Mouse (Mus musculus) spleen, adult 2 months (tissue): ENCODE measurements around the gene Zbtb42. TPM values are rescaled to one million over a fixed set of nuclear protein-coding genes. Genes with fewer than 3 reads are reported as not detected.
A peak's percentile ranks its signal among the peaks of the same experiment; 100 is the strongest.

ENCODE experiments used
- DNase-seq, 2 experiments: peaks; one replicate each; pipeline versions ENCODE4 v3.0.0 to v3.0.0-alpha.2; 2012 to 2021; ENCODE audit warnings: low spot score in 2 of 2, low read depth in 1 of 2
- H3K27ac ChIP-seq: fragments of 200-500 bp; 2 replicates; pipeline ENCODE4 v1.5.1; 2012; ENCODE audit warnings: low read length, inconsistent platforms; ENCODE audit not compliant: insufficient read depth
- H3K27me3 ChIP-seq: fragments of 200-500 bp; 2 replicates; pipeline ENCODE4 v1.6.1; 2012; ENCODE audit warnings: mild to moderate bottlenecking, moderate library complexity, low read length, inconsistent platforms; ENCODE audit not compliant: control insufficient read depth, insufficient read depth
- H3K36me3 ChIP-seq: fragments of 200-500 bp; 2 replicates; pipeline ENCODE4 v1.6.1; 2012; ENCODE audit warnings: mild to moderate bottlenecking, low read length, inconsistent platforms; ENCODE audit not compliant: control insufficient read depth, insufficient read depth
- H3K4me1 ChIP-seq: fragments of 200-500 bp; 2 replicates; pipeline ENCODE4 v1.6.1; 2011; ENCODE audit warnings: inconsistent platforms; ENCODE audit not compliant: control insufficient read depth, insufficient read depth, insufficient read length
- H3K4me3 ChIP-seq: fragments of 200-500 bp; 2 replicates; pipeline ENCODE4 v1.5.1; 2011; ENCODE audit warnings: mild to moderate bottlenecking, inconsistent platforms; ENCODE audit not compliant: insufficient read depth, insufficient read length; ENCODE audit errors: extremely low read depth
- CTCF ChIP-seq: fragments of 200-500 bp; IDR thresholded peaks from 2 replicates; pipeline ENCODE4 v1.5.1; 2011; ENCODE audit warnings: mild to moderate bottlenecking, inconsistent platforms; ENCODE audit not compliant: insufficient read depth, insufficient read length, insufficient replicate concordance; ENCODE audit errors: extremely low read depth
- POLR2A ChIP-seq: fragments of 200-500 bp; IDR thresholded peaks from 2 replicates; pipeline ENCODE4 v1.6.1; 2011; ENCODE audit warnings: low read depth, low read length, inconsistent platforms
- WGBS: fragments of 180-500 bp; shearing (Covaris S2); methylation state at CpG from one replicate; pipeline ENCODE4 v1.1.7; 2018; 5-methylcytosine and 5-hydroxymethylcytosine counted together
- polyA plus RNA-seq: library from polyadenylated mRNA; depleted of rRNA; stranded (reverse); fragments of >200 nt; gene quantifications from 2 replicates; pipeline ENCODE4 v1.2.3, GENCODE M21; 2012; rRNA removed

Gene Zbtb42
- 7.6 and 11.5 TPM in 2 replicates for polyA plus RNA-seq

DNA sequence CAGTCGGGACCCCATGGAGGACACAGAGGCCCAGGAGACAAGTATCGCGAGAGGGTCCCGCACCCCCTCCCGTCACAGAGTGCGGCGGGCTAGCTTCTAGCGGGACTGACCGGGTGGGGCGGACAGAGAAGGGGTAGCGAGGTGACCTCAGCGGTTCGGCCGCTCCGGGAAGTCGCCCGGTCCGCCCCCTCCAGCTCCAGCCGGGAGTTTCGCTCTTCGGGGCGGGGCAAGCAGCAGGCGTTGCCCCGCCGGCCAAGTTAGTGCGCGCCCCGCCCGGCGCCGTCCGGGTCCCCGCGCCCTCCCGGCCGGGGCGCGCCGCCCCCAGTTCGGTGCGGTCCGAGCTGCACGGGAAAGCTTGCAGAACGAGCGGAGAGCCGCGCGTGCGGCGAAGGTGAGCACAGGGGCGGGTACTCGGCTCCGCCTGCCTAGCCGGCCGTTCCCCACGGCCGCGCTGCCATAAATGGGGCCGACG is at the start of gene Zbtb42:
Gene Zbtb42, plus strand, starts transcription at position 274 of the 472 bp plus-strand sequence.
- peak in 1 of 2 experiments; percentile 29 for DNase-seq
- H3K36me3 ChIP-seq: no peaks in the 10 kb centered on the region
- peaks cover 6% of the 10 kb centered on the region for H3K27me3 ChIP-seq
- peak within 1 kb of the TSS; percentile 75 for H3K4me3 ChIP-seq
- WGBS: 1% methylated on average over 60 of the region's 60 CpGs
- peaks cover 10% of the 10 kb centered on the region for H3K4me1 ChIP-seq
- no peak for TF ChIP-seq POLR2A
- TF ChIP-seq CTCF: no peak
- H3K27ac ChIP-seq: no peak within 1 kb of the TSS

DNA sequence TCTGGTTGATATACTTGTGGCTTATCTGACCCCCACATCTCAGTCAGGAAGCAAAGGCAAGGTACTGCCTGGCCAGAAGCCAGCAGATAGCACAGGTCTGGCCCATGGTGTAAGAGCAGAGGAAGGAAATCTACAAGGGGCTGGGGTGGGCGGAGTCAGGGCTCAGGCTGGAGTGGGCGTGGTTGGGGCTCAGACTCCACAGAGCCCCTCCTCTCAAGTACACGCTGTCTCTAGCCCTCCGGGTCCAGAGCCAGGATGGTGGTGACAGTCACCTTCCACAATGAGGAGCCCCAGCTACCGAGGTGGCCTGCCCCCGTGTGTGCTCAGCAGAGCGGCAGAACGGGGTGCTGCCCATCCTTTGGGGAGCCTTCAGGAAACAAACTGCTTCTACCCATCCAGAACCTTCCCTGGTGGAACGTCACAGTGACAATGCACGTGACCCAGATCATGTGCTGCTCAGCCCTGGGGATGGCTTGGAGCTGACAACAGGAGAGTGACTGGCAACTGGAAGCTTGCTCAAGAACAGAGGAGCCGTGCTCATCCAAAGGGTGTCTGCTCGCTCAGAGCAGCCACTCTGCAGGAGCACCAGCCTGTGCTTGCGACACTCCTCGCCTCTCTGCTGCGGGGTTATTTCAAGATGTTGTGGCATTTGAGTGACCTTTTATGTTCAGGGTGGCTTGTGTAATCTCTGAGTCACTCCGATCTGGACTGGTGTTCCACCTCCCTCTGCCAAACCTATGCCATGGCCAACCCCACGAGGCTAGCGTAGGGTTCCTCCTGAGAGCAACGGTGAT is 49.5 kb upstream of the Zbtb42 start:
- TF ChIP-seq POLR2A (no peak), CTCF (no peak)
- peak in 1 of 2 experiments; percentile 72 for DNase-seq
- Histone ChIP-seq H3K27me3 (no peaks in the 10 kb centered on the region), H3K36me3 (no peaks in the 10 kb centered on the region), H3K4me3 (peak overlapping the region; percentile 34; the same call in 1 of the 2 replicates), H3K4me1 (peaks cover 31% of the 10 kb centered on the region), H3K27ac (peak overlapping the region; percentile 21; the same call in 1 of the 2 replicates)
- 18% methylated on average over 19 of the region's 19 CpGs for WGBS

DNA sequence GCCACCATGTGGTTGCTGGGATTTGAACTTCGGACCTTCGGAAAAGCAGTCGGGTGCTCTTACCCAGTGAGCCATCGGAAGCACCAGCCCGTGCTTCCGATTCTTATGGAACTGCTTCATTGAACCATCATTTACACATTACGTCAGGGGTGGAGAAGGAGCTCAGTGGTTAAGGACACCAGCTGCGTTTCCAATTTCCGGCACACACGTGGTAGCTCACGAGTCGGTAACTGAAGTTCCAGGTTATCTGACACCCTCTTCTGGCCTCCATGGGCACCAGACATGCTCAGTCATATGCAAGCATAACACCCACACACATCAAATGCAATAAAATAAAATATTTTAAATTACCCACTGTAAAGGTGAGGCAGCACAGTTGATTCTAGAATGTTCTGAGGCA is 48.6 kb upstream of the Zbtb42 start:
- no peak overlapping the region for H3K4me3 ChIP-seq
- H3K4me1 ChIP-seq: peaks cover 31% of the 10 kb centered on the region
- WGBS: 93% methylated on average over 12 of the region's 12 CpGs
- H3K36me3 ChIP-seq: no peaks in the 10 kb centered on the region
- DNase-seq: no peak
- no peak for TF ChIP-seq POLR2A
- TF ChIP-seq CTCF: no peak
- H3K27me3 ChIP-seq: no peaks in the 10 kb centered on the region
- H3K27ac ChIP-seq: no peak overlapping the region

DNA sequence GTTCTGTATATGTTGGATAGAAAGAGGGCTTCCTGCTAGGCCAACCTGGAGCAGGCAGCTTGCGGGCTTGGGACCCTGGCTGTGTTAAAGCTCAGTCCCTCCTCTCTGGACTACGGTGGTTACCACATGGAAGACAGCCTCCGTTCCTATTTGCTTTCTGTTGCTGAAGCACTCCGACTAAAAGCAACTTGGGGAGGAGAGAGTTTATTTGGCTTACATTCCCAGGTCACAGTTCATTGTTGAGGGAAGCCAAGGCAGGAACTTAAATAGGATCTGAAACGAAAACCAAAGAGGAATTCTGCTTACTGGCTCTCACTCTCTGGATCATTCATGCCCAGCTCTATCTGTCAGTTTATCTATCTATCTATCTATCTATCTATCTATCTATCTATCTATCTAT is 47.8 kb upstream of the Zbtb42 start:
- WGBS: 84% methylated on average over 5 of the region's 5 CpGs

DNA sequence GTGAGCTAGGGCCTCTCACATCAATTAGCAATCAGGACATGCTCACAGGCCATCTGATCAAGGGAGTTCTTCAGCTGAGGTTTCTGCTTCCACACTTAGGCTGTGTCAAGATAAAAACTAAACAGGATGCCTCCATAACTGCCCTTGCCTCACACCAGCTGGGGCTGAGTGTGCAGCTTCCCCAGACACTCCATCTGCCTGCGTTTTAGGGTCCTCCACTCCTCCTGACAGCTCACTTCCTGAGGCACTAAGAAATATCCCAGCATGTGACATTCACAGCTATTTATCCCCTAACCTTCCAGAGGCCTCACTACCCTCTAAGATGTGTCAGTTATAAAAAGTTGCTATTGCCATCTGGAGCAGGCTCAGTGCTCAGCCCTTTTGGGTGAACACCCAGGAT is 47.2 kb upstream of the Zbtb42 start:
- Histone ChIP-seq H3K4me1 (peaks cover 31% of the 10 kb centered on the region), H3K27ac (no peak overlapping the region), H3K4me3 (no peak overlapping the region), H3K27me3 (no peaks in the 10 kb centered on the region), H3K36me3 (no peaks in the 10 kb centered on the region)
- DNase-seq: no peak
- TF ChIP-seq POLR2A: no peak
- TF ChIP-seq CTCF: no peak
- WGBS: 45% methylated on average over 1 of the region's 1 CpGs

More for the DNA sequence above, 47.8 kb upstream of the Zbtb42 start:
- H3K27ac ChIP-seq: no peak overlapping the region
- no peak for TF ChIP-seq CTCF
- TF ChIP-seq POLR2A: no peak
- DNase-seq: no peak
- no peaks in the 10 kb centered on the region for H3K36me3 ChIP-seq
- peaks cover 31% of the 10 kb centered on the region for H3K4me1 ChIP-seq
- H3K27me3 ChIP-seq: no peaks in the 10 kb centered on the region
- H3K4me3 ChIP-seq: no peak overlapping the region

DNA sequence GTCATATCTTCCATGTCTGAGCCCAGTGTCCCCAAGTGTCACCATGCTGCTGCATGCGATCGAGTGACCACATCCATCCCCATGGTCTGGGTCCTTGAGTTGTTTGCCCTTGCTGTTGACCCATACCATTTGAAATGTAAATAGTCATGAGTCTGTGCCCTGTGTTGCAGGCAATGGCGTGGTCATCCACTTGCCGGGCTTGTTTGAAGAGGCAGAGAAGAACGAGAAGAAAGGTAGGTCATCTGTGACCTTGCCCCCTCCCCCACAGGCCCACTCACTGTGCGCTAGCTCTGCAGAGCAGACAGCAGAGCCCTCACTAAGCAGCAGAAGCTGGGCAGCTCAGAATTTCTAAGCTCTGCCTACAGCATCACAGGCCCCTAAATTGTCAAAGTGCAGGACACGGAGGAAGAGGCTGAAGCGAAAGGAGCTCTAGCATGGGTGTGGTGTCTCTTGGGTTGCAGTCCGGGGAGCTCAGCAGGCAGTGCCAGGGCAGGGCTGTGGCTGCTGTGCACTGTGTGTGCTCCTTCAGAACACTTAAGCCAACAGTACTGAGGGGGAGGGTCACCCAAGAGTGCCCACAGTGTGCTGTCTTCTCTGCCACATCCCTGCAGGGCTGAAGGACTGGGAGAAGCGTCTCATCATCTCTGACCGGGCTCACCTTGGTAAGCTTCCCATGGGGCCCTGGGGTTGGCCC is 46.4 kb upstream of the Zbtb42 start:
- no peak for DNase-seq
- no peaks in the 10 kb centered on the region for H3K36me3 ChIP-seq
- H3K27ac ChIP-seq: peak overlapping the region; percentile 54
- peak overlapping the region; percentile 2; the same call in 1 of the 2 replicates for H3K4me3 ChIP-seq
- no peaks in the 10 kb centered on the region for H3K27me3 ChIP-seq
- 77% methylated on average over 11 of the region's 11 CpGs for WGBS
- no peak for TF ChIP-seq CTCF
- no peak for TF ChIP-seq POLR2A
- peaks cover 31% of the 10 kb centered on the region for H3K4me1 ChIP-seq
